Mouse (Mus musculus): Measurements from ENCODE around the gene Tecpr2.

Tecpr2 gene

DNA sequence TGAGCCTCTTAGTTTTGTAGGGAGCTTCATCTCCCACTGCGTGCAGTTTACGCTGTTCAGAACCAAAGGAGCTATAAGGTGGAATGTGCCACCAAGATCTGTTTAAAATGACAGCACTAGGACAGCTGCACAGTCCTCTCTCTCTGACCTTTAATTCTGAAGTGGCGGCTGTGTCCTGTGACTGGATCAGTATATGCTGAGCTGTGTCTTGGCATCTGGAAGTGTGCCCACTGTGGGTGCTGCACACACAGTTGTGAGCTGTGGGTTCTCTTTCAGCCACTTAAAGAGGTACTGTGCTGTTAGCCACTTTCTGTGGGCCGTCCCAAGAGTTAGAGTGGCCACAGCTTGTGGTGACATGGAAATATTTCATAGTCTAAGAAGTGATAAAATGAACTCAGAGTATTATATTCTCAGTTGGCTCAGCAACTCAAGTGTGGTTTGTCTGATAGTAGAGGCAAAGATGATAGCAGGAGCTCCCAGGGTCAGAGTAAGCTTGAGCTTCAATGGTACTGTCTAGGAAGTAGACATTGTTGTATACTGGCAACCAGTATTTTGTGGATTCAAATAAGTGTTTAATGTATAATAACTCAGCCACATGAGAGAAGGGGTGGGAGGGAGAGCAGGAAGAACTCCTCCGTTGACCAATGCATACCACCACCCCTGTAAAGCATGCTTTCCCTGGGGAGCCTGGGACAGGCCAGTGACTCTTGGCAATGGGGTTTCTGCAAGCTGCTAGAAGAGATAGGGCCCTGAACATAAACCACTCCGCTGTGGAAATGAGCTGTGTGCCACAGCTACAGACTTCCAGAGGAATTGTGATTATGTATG is 59.2 kb downstream of the Tecpr2 start:
- DNase-seq (ENCODE audit: low spot score) = no peak

DNA sequence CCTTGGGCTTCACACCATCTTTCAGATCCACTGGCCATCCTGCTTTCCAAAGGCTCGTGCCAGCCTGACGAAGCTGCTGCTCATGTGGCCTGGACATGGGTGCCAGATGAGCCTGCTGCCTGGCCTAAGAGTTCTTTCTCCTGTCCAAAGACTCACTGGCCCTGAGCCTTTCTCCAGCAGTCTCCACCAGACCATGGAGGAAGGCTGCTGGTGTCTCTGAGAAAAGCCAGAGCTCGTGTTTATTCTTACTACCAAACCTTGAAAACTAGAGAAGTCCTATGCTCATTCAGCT is 59.8 kb downstream of the Tecpr2 start:
- no peak for DNase-seq (ENCODE audit: low spot score)

DNA sequence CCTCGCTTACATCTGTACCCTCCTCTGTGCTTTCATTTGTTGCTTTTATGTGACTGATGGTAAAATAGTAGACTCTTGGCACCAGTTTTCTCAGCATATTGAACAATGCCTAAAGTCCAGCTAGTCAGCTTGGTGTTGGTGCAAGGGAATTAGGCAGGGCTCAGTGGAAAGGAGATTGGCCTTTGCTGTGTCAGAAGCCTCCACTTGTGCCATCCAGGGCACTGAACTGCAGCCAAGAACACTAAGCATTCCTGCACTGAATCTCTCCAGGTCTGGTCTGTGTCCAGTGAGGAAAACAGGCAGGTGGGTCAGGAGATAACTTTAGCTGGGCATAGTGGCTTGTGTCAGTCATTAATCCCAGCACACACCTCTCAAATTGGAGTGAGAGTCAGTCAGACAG is 60.3 kb downstream of the Tecpr2 start:
- no peak for DNase-seq (ENCODE audit: low spot score)

DNA sequence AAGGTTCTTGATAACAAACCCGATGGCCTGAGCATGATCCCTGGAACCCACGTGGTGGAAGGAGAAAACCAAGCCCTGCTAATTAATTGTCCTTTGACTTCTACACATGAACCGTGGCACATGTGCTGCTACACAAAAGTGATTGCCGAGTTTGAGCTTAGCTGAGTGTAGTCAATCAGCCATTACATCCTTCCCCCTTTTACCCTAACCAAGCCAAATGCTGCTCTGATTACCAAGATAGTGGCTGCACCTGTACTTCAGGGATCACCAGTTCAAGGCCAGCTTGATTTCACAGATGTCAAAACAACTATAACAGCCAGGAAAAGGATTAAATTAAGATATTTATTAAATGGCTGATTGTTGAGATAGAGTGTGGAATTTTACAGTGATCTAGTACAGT is 61.1 kb downstream of the Tecpr2 start:
- DNase-seq (ENCODE audit: low spot score) = no peak

DNA sequence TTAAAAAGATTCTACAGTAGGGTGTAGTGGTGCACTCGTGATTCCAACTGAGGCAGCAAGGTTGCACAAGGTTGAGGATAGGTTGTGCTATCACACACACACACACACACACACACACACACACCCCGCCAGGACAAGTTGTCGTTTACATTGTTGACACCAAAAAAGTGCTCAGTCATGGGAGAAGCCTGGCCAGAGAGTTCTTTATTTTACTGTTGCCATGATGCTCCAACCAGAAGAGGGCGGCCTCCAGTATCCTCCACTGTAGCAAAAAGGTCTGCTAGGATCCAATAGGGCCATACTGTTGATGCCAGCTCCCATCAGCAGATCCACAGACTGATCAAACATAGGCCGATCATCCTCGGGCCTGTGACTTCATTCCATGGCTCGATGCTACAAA is 62.2 kb downstream of the Tecpr2 start:
- DNase-seq (ENCODE audit: low spot score) = no peak

DNA sequence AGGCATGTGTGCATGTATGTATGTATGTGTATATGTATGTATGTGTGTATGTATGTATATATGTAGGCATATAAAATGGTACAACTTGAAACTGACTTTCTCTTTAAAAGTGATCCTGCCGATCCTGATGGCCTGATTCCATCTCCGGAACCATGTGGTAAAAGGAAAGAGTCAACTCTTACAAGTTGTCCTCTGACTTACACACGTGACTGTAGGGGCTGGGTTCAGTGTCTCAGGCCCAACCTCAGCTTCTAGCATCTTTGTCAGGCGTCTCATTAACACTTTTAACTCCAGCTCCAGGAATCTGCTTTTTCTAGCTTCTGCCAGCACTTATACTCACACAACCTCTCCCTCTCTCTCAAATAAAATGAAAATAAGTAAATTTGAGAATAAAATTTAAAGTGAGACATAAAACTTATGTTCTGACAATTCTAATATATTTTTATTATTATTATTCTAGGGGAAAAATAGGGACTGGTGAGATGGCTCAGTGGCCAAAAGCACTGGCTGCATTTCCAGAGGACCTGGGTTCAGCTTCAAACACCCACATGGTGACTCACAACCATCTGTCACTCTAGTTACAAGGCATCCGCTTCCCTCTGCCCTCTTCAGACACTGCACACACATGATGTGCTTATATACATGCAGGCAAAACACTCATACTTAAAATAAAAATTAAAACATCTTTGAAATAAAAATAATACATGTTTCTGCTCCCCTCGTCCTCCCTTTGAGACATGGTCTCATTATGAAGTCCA is 63.7 kb downstream of the Tecpr2 start:
- no peak for DNase-seq (ENCODE audit: low spot score)

DNA sequence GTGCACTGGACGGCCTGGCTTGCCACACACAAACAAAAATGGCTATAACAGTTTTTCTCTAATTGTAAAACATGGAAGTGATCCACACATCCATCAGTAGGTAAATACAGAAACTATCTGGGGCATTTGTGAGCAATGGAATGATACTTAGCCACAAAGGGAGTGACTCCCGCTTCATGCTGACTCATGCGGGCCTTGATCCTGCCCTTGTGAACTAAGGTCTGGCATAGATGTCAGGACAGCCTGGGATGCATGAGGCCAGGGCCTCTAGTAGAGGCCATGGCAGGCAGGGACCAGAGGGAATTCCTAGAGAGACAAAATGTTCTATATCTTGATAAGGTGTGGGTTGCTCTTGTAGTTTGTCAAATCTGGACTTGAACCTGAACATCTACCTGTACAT is 64.4 kb downstream of the Tecpr2 start:
- DNase-seq (ENCODE audit: low spot score) = no peak

DNA sequence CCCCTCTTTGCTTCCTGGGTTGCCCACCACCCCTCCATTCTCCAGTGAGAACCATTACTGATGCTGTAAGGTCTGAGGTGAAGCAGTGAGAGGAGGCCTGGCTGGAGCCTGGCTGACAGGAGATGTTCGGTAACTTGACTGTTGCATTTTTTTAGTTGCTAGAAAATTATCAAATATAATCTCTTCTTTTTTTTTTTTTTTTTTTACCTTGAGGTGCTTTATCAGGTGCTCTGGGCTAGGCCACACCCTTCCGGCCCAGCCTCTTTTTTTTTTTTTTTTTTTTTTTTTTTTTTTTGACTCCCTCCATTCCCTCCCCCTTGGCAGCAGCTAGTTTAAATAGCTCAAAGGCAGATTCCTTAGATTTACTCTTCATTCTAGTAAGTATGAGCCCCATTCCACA is 64.8 kb downstream of the Tecpr2 start:
- no peak for DNase-seq (ENCODE audit: low spot score)

DNA sequence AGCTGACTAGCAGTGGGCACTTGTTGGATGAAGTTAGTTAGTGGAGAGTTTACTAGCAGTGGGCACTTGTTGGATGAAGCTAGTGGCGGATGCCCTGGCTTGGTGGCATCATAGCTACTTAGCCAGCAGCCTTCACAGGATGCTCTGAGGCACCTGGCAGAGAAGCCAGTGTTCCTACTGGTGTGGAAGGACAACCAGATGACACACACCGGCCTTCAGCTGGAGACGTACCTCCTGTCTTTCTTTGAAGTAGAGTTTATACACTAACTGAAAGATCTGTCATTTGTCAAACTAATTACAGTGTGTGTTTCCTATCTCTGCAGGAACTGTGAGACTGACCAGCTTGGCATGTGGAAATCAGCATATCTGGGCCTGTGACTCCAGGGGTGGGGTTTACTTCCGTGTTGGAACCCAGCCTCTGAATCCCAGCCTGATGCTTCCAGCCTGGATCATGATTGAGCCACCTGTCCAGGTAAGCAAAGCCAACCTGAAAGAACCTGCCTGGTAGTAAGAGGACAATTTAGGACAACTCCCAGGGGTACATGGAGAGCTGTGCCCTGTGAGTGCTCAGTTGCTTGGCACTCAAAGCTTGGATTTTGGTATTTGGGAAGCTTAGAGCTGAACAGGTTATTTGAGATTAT is 65.4 kb downstream of the Tecpr2 start:
- DNase-seq (ENCODE audit: low spot score) = no peak

DNA sequence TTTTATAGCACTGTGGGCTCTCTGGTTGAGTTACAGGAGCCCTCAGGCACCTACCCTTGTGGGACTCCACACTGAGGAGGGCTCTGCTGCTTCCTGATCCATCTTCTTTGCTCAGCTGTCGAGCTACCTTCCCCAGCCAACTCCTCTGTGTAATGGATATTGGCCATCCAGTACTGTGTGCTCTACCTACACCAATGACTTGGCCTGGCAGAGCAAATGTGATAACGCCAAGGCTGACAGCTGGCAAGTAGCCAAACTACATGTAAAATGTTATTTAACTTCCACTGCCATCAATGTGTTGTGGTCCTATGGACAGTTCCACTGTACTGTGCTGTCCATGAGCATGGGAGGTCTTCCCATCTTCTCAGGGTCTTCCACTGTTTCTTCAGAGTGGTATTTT is 72.9 kb downstream of the Tecpr2 start:
- DNase-seq (ENCODE audit: low spot score) = no peak

DNA sequence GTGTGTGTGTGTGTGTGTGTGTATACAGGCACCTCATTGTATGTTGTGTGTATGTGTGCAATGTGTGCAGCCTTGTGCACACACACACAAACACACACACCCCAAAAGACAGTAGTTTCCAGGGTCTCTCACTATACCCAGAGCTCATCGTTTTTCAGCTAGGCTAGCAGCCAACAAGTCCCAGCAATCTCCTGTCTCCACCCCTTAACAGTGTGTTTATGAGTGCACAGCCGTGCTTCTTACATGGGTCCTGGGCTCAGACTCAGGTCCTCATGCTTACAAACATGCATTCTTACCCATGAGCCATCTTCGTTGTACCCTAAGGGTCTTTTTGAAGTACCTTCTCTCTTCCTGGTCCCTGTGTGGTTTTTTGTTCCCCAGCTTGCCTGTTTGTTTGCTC is 76.4 kb downstream of the Tecpr2 start:
- DNase-seq (ENCODE audit: low spot score) = no peak

DNA sequence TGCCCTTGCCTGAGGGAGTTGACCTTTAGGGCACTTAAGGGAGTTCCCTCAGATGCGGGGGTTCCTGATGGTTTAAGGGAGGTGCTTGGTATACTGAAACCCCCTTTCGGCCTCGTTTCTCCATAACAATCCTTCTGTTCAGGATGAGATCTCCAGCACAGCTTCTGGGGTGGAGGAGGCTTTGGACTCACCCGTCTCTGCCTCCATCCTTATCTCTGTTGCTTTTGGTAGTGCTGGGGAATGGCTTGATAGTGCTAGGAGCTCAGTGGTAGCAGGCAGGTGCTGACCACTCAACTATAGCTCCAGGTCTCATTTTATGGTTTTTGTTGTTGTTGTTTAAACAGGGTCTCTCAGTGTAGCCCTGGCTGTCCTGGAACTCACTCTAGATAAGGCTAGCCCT is 77.0 kb downstream of the Tecpr2 start:
- no peak for DNase-seq (ENCODE audit: low spot score)

DNA sequence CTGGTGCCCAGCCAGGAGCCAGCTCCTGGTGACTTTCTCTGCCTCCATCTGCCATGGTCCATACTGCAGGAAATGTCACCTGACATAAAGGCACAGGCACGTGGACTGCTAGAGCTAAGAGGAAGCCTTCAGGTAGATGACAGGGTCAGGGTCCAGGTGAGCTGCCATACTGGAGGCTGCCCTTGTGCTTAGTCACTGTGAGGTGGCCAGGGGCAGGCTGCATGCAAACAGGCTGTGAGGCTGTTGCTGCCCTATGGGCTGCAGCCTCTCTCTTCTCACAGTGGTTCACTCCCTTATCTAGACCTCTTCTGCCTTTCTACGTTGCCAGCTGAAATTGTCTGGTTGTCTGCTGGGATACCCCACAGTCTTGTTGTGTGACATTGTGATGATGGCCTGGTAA is 78.1 kb downstream of the Tecpr2 start:
- DNase-seq (ENCODE audit: low spot score) = no peak

DNA sequence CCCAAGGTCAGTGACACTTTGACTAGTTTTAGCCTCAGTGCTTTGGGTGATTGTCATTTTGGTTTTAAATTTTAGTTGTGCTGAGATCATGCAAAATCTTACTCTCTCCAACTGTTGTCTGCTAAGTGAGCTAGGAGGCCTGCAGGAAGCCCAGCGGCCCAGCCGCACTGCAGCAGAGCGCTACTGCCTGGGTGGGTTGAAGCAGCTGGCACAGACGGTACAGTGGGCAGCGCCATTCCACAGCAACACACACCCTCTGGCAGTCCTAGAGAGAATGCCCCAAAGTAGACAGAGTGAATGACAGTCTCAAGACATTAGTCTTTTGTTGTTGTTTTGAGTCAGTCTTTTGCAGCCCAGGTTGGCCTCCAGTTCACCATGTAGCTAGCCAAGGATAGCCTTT is 81.3 kb downstream of the Tecpr2 start:
- DNase-seq (ENCODE audit: low spot score) = no peak

DNA sequence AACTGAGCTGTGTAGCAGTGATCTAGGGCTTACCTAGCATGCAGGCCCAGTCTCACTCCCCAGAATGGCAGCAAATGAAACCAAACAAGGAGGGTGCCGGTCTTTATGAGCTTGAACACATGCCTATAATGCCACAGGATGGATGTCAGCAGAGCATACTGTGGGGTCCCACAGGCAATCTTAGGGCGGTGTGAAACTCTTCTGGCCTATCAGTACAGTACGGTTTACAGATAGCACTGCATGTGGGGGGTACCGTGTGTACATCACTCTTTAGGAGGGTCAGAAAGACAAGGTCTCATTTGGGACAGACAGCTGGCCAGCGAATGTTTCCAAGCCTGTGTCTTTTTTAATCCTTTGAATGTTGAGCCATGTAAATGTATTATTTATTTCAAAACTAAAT is 82.9 kb downstream of the Tecpr2 start:
- no peak for DNase-seq (ENCODE audit: low spot score)

DNA sequence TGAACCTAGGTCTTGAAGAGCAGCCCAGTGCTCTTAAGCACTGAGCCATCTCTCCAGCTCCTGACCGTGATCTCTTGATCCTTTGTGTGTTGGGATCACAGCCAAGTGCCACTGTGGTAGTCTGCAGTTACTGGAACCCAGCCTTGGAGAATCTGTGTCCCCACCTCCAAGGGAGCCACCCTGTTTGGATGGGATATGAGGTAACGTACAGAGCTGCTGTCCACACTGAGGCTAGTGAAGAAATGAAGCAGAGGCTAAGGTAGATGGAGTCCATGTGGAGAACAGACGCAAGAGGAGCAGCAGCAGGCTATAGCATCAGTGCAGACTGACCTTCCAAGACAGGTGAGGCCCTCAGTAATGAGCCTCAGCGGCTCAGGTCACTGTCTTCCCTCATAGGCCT is 84.8 kb downstream of the Tecpr2 start:
- no peak for DNase-seq (ENCODE audit: low spot score)

DNA sequence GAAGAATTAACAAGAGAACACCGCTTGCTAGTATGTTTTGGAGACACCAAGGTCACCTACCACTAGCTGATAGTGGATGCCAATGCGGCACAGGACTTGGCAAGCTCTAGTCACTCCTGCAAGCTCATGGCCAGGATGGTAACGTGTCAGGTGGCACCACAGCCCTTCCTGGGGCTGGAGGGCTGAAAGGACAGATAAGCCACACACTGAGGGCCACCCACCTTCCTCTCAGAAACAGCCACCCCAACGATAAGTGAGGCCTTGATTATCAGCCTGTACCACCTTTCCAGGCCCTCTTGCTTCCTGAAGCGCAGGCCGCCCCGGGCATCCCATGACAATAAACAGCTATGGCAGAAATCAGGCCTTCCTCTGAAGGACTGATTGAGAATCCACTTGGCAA is 85.2 kb downstream of the Tecpr2 start:
- DNase-seq (ENCODE audit: low spot score) = no peak

DNA sequence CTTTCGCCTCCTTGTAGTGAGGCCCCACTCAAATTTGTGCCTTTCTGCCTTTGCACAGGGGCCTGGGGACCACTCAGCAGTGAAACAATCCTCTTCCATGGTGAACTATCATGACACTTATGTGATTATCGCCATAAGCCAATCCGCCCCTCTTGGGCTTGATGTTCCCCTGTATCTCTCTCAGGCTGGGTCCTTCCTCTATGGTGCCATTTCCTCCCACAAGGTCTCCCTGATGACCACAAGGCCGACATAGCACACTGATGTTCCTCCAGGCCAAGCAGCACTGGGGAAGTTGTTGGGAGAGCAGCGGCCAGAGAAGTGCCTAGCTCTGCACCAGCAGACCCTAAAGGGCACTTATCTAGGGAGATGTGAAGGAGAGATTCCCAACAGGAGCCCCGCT is 85.7 kb downstream of the Tecpr2 start:
- DNase-seq (ENCODE audit: low spot score) = no peak

DNA sequence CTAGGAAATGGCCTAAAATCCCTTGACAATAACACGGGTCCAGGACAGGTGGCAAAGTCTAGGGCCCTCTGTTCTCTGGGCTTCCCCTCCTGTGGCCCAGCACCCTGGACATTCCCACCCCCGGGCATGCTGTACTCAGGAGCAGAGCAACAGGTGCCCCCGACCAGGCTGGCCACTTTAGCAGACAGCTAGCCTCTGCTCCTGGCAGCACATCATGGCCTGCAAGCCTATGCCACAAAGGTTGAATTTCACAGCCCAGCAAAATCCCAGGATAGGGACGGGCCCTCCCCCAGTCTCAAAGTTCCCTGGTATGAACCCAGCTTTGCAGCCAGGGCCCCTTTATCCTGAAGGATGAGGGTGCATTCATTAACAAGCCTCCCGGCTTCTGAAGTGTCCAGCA is 86.3 kb downstream of the Tecpr2 start:
- no peak for DNase-seq (ENCODE audit: low spot score)

DNA sequence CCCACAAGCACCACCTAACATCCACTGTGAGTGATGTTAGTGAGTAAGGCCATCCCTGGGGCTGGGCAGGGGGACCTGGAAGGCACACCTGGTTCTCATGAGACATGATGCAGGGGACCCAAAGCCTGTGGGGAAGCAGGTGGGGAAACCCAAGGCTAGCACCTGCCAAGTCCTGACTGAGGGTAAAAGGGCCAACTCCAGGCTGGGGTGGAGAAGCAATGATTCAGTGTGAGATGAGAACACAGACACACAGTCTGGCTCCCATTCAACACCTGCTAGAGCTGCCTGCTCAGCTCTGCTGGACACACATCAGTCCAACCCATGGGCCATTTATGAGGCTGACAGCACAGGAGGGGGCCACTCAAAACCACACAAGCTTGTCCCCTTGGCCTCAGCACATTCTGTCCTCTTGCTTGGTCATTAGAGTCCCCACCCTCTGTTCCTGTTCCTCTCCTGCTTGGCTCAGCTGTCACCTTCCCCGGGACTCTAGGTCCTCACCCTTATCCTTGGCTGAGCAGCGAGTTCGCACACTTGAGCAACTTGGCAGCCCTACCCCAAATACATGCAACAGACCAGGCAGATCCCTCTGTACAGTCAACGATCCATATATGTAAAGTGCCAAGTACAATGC is 86.9 kb downstream of the Tecpr2 start:
- no peak for DNase-seq (ENCODE audit: low spot score)

DNA sequence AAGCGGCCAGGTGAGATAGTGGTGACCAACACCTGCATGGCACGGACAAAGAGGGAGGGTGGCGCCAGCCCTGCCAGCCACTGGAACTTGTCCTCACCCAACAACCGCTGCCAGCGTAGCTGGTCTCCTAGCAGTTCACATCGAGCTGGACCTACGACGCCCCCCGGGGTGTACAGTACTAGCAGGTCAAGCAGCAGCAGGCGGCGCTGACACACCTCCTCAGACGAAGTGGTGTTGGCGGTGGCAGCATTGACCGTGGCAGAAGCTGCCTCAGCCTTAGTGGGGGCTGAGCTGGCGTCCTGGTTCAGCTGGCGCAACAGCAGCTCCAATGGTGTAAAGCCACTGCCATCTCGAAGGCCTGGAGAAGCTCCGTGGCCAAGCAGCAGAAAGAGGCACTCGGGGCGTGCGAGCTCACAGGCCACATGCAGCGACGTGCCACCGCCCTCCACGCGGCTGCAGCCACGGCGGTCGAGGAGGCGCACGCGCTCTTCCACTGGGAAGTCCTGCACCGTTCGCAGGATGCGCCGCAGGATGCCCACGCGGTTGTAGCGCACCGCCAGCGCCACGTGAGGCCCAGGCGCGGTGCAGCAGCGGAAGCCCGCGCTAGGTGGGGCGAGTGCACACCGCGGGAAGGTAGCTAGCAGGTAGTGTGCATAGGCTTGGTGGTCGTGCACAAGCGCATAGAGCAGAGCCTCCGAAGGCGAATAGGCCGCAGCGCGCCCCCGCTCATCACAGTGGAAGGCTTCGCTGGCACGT is 87.7 kb downstream of the Tecpr2 start:
- DNase-seq (ENCODE audit: low spot score) = no peak

DNA sequence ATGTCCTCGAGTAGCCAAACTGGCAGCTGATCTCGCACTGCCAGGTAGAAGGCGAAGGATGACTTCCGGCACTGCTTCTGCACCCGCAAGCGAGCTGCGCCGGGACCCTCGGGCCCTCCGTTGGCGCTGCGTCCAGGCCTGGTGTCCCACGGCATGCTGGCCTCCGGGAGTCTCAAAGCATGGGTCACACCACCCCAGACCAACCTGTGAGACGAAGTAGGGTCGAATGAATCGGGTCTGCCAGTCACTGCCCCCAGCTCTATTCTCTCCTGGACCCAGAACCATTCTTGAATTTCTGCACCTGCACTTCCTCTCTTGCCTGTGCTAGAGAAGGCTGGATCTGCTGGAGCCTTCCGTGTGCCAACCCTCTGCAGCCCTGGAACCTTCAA is 88.3 kb downstream of the Tecpr2 start:
- no peak for DNase-seq (ENCODE audit: low spot score)
